Mouse (Mus musculus) testis, adult 2 months (tissue): ENCODE data around the gene Mest. TPM values are rescaled to one million over a fixed set of nuclear protein-coding genes. Genes with fewer than 3 reads are reported as not detected.

Source experiments
- H3K27ac ChIP-seq: fragments of 200-500 bp; 2 replicates; pipeline ENCODE4 v1.5.1; 2012; ENCODE audit warnings: low read depth, low read length; ENCODE audit not compliant: control insufficient read depth, insufficient read depth
- H3K27me3 ChIP-seq: fragments of 200-500 bp; 2 replicates; pipeline ENCODE4 v1.6.1; 2012; ENCODE audit warnings: mild to moderate bottlenecking, low read length, moderate library complexity; ENCODE audit not compliant: control insufficient read depth, insufficient read depth
- H3K36me3 ChIP-seq: fragments of 200-500 bp; 2 replicates; pipeline ENCODE4 v1.6.1; 2012; ENCODE audit warnings: mild to moderate bottlenecking, low read length; ENCODE audit not compliant: control insufficient read depth, insufficient read depth
- H3K4me1 ChIP-seq: fragments of 200-500 bp; 2 replicates; pipeline ENCODE4 v1.6.1; 2012; ENCODE audit warnings: low read length; ENCODE audit not compliant: control insufficient read depth, insufficient read depth
- H3K4me3 ChIP-seq: fragments of 200-500 bp; 2 replicates; pipeline ENCODE4 v1.5.1; 2012; ENCODE audit warnings: low read depth, mild to moderate bottlenecking, low read length, moderate library complexity, mixed read lengths; ENCODE audit not compliant: control insufficient read depth
- CTCF ChIP-seq: fragments of 200-500 bp; IDR thresholded peaks from 2 replicates; pipeline ENCODE4 v1.5.1; 2012; ENCODE audit warnings: low read depth, mild to moderate bottlenecking, inconsistent platforms, low read length, moderate library complexity; ENCODE audit not compliant: control insufficient read depth, insufficient read depth, insufficient replicate concordance
- POLR2A ChIP-seq: fragments of 200-500 bp; IDR thresholded peaks from 2 replicates; pipeline ENCODE4 v1.6.1; 2012; ENCODE audit warnings: low read depth, mild to moderate bottlenecking, inconsistent platforms, low read length, moderate library complexity; ENCODE audit not compliant: control insufficient read depth
- polyA plus RNA-seq: library from polyadenylated mRNA; depleted of rRNA; stranded (reverse); fragments of >200 nt; gene quantifications from 2 replicates; pipeline ENCODE4 v1.2.3, GENCODE M21; 2012

The Mest gene
- polyA plus RNA-seq, 1 experiment, result 7.8 TPM

- no peak overlapping the region for H3K4me3 ChIP-seq
- H3K27ac ChIP-seq, result no peak overlapping the region
- no peaks in the 10 kb centered on the region for H3K27me3 ChIP-seq
- TF ChIP-seq CTCF (no peak), POLR2A (no peak)
- no peaks in the 10 kb centered on the region for H3K4me1 ChIP-seq
- H3K36me3 ChIP-seq, result no peaks in the 10 kb centered on the region
Observed at GRCm38 (mm10) chr6:30716796-30717195, 6.6 kb upstream of the Mest start.

- H3K36me3 ChIP-seq, result no peaks in the 10 kb centered on the region
- H3K4me1 ChIP-seq, result no peaks in the 10 kb centered on the region
- no peak overlapping the region for H3K4me3 ChIP-seq
- H3K27me3 ChIP-seq, result no peaks in the 10 kb centered on the region
- TF ChIP-seq CTCF, result no peak
- no peak for TF ChIP-seq POLR2A
- H3K27ac ChIP-seq, result no peak overlapping the region
Observed at GRCm38 (mm10) chr6:30722385-30723164, 772 bp upstream of the Mest start.

- no peak overlapping the region for H3K27ac ChIP-seq
- no peak for TF ChIP-seq CTCF
- no peak for TF ChIP-seq POLR2A
- no peaks in the 10 kb centered on the region for H3K36me3 ChIP-seq
- no peaks in the 10 kb centered on the region; the same call in 1 of the 2 replicates for H3K27me3 ChIP-seq
- peaks cover 13% of the 10 kb centered on the region for H3K4me1 ChIP-seq
- H3K4me3 ChIP-seq, result no peak overlapping the region
Observed at GRCm38 (mm10) chr6:30730301-30730971, 7.1 kb downstream of the Mest start.

GRCm38 (mm10) chr6:30732571-30733130, 9.3 kb downstream of the Mest start:
- Histone ChIP-seq H3K27ac (no peak overlapping the region), H3K36me3 (no peaks in the 10 kb centered on the region), H3K27me3 (peaks cover 3% of the 10 kb centered on the region; the same call in 1 of the 2 replicates), H3K4me3 (no peak overlapping the region), H3K4me1 (peaks cover 17% of the 10 kb centered on the region)
- no peak for TF ChIP-seq POLR2A
- TF ChIP-seq CTCF, result no peak

GRCm38 (mm10) chr6:30734465-30734864, 11.1 kb downstream of the Mest start:
- Histone ChIP-seq H3K4me3 (no peak overlapping the region), H3K27ac (no peak overlapping the region)

GRCm38 (mm10) chr6:30734988-30735727, 11.8 kb downstream of the Mest start:
- H3K36me3 ChIP-seq, result no peaks in the 10 kb centered on the region
- TF ChIP-seq CTCF, result no peak
- no peak for TF ChIP-seq POLR2A
- peaks cover 25% of the 10 kb centered on the region for H3K4me1 ChIP-seq
- H3K27ac ChIP-seq, result no peak overlapping the region
- H3K4me3 ChIP-seq, result no peak overlapping the region; the same call in 1 of the 2 replicates
- H3K27me3 ChIP-seq, result peaks cover 3% of the 10 kb centered on the region; the same call in 1 of the 2 replicates

More at GRCm38 (mm10) chr6:30734465-30734864, 11.1 kb downstream of the Mest start:
- Histone ChIP-seq H3K36me3 (no peaks in the 10 kb centered on the region), H3K27me3 (peaks cover 3% of the 10 kb centered on the region; the same call in 1 of the 2 replicates), H3K4me1 (peaks cover 25% of the 10 kb centered on the region)
- TF ChIP-seq POLR2A, result no peak
- no peak for TF ChIP-seq CTCF
